Mouse (Mus musculus) CH12.LX (cell line): Measurements from ENCODE around the gene Gse1. TPM values are rescaled to one million over a fixed set of nuclear protein-coding genes. Genes with fewer than 3 reads are reported as not detected.
A peak's percentile ranks its signal among the peaks of the same experiment; 100 is the strongest.

Experiments used
- DNase-seq: peaks from one replicate; pipeline ENCODE4 v3.0.0-alpha.2; 2013; ENCODE audit errors: extremely low read depth
- H3K27ac ChIP-seq: 2 replicates; pipeline ENCODE4 v1.5.1; 2012; ENCODE audit warnings: low read depth, mild to moderate bottlenecking, control low read depth, moderate library complexity; ENCODE audit not compliant: insufficient read depth
- H3K27me3 ChIP-seq: replicated peaks from 2 replicates; pipeline ENCODE3; 2012; ENCODE audit warnings: inconsistent platforms
- H3K36me3 ChIP-seq, 2 experiments: replicated peaks in 1 of 2; 2 replicates each; pipeline versions ENCODE3 to v1.6.1; 2012; ENCODE audit warnings: inconsistent platforms in 1 of 2, low read length in 1 of 2, mild to moderate bottlenecking in 1 of 2, mixed read lengths in 1 of 2, moderate library complexity in 1 of 2; ENCODE audit not compliant: control insufficient read depth in 1 of 2, insufficient read depth in 1 of 2
- H3K4me1 ChIP-seq, 2 experiments: 2 replicates each; pipeline ENCODE4 v1.6.1; 2012; ENCODE audit warnings: inconsistent platforms in 1 of 2, moderate library complexity in 1 of 2; ENCODE audit not compliant: insufficient read depth in 2 of 2, control insufficient read depth in 1 of 2
- H3K4me2 ChIP-seq: 2 replicates; pipeline ENCODE4 v1.6.1; 2012; ENCODE audit warnings: low read depth, mild to moderate bottlenecking, control low read depth; ENCODE audit not compliant: poor library complexity, insufficient read depth, severe bottlenecking
- H3K4me3 ChIP-seq, 3 experiments: fragments of 150-350 bp in 1 of 3; sonication (generic) in 1 of 3; replicated peaks in 1 of 3; 2 replicates each; pipeline versions ENCODE3 to v1.5.1; 2011 to 2012; ENCODE audit warnings: low read depth in 2 of 3, low read length in 2 of 3, mild to moderate bottlenecking in 2 of 3, moderate library complexity in 2 of 3, control low read depth in 1 of 3, improper control_type of control experiment in 1 of 3, inconsistent platforms in 1 of 3, mixed read lengths in 1 of 3; ENCODE audit not compliant: poor library complexity in 1 of 3
- H3K79me2 ChIP-seq: replicated peaks from 2 replicates; pipeline ENCODE4 v1.6.1; 2012; ENCODE audit warnings: mild to moderate bottlenecking, moderate library complexity; ENCODE audit not compliant: control insufficient read depth, poor library complexity, insufficient read depth, severe bottlenecking; ENCODE audit errors: extremely low read depth
- H3K9ac ChIP-seq: 2 replicates; pipeline ENCODE4 v1.6.1; 2012; ENCODE audit warnings: low read depth, mild to moderate bottlenecking, control low read depth, moderate library complexity; ENCODE audit not compliant: insufficient read depth
- H3K9me3 ChIP-seq: replicated peaks from 2 replicates; pipeline ENCODE3; 2012; ENCODE audit warnings: low read length, inconsistent platforms, mixed read lengths
- BHLHE40 ChIP-seq: IDR thresholded peaks from 2 replicates; pipeline ENCODE4 v1.6.1; 2011; ENCODE audit warnings: mild to moderate bottlenecking, low read depth, low read length, improper control_type of control experiment
- CHD1 ChIP-seq: IDR thresholded peaks from 2 replicates; pipeline ENCODE4 v1.6.1; 2012; ENCODE audit warnings: low read depth, low read length, improper control_type of control experiment, inconsistent platforms
- CHD2 ChIP-seq: IDR thresholded peaks from 2 replicates; pipeline ENCODE4 v1.6.1; 2011; ENCODE audit warnings: low read length, improper control_type of control experiment
- ELF1 ChIP-seq: IDR thresholded peaks from 2 replicates; pipeline ENCODE4 v1.6.1; 2014; ENCODE audit warnings: low read depth, mild to moderate bottlenecking, inconsistent platforms, low read length, improper control_type of control experiment
- EP300 ChIP-seq: IDR thresholded peaks from 2 replicates; pipeline ENCODE4 v1.6.1; 2011; ENCODE audit warnings: low read length, improper control_type of control experiment
- ETS1 ChIP-seq: conservative IDR thresholded peaks from 2 replicates; pipeline ENCODE4 v1.6.1; 2012; ENCODE audit warnings: low read depth, mild to moderate bottlenecking, inconsistent platforms, low read length, improper control_type of control experiment, moderate library complexity
- GABPA ChIP-seq: IDR thresholded peaks from 2 replicates; pipeline ENCODE4 v1.6.1; 2012; ENCODE audit warnings: low read depth, low read length, improper control_type of control experiment, inconsistent platforms; ENCODE audit not compliant: insufficient replicate concordance
- HCFC1 ChIP-seq: IDR thresholded peaks from 2 replicates; pipeline ENCODE4 v1.6.1; 2012; ENCODE audit warnings: low read depth, mild to moderate bottlenecking, inconsistent platforms, low read length, improper control_type of control experiment
- IRF4 ChIP-seq: IDR thresholded peaks from 2 replicates; pipeline ENCODE4 v1.6.1; 2014; ENCODE audit warnings: low read depth, mild to moderate bottlenecking, inconsistent platforms, low read length, improper control_type of control experiment
- JUN ChIP-seq: IDR thresholded peaks from 2 replicates; pipeline ENCODE4 v1.6.1; 2011; ENCODE audit warnings: low read depth, mild to moderate bottlenecking, low read length, improper control_type of control experiment, moderate library complexity; ENCODE audit not compliant: insufficient read depth
- JUND ChIP-seq: conservative IDR thresholded peaks from 2 replicates; pipeline ENCODE4 v1.6.1; 2011; ENCODE audit warnings: low read depth, low read length, improper control_type of control experiment
- KAT2A ChIP-seq: IDR thresholded peaks from 2 replicates; pipeline ENCODE4 v1.6.1; 2012; ENCODE audit warnings: low read length, improper control_type of control experiment, inconsistent platforms; ENCODE audit not compliant: insufficient replicate concordance
- MAFK ChIP-seq: IDR thresholded peaks from 2 replicates; pipeline ENCODE4 v1.6.1; 2011; ENCODE audit warnings: low read length, improper control_type of control experiment; ENCODE audit not compliant: insufficient replicate concordance
- MAX ChIP-seq: IDR thresholded peaks from 2 replicates; pipeline ENCODE4 v1.6.1; 2011; ENCODE audit warnings: low read length, improper control_type of control experiment
- MAZ ChIP-seq: IDR thresholded peaks from 2 replicates; pipeline ENCODE4 v1.6.1; 2012; ENCODE audit warnings: low read depth, mild to moderate bottlenecking, inconsistent platforms, low read length, improper control_type of control experiment, moderate library complexity
- MEF2A ChIP-seq: IDR thresholded peaks from 2 replicates; pipeline ENCODE4 v1.6.1; 2014; ENCODE audit warnings: low read depth, mild to moderate bottlenecking, inconsistent platforms, low read length, improper control_type of control experiment, borderline replicate concordance
- MXI1 ChIP-seq: IDR thresholded peaks from 2 replicates; pipeline ENCODE4 v1.6.1; 2011; ENCODE audit warnings: mild to moderate bottlenecking, low read depth, low read length, improper control_type of control experiment
- MYC ChIP-seq: IDR thresholded peaks from 2 replicates; pipeline ENCODE4 v1.6.1; 2011; ENCODE audit warnings: low read depth, mild to moderate bottlenecking, improper control_type of control experiment, low read length
- NRF1 ChIP-seq: IDR thresholded peaks from 2 replicates; pipeline ENCODE4 v1.6.1; 2014; ENCODE audit warnings: low read depth, mild to moderate bottlenecking, inconsistent platforms, low read length, improper control_type of control experiment, moderate library complexity
- POLR2A ChIP-seq: IDR thresholded peaks from 2 replicates; pipeline ENCODE4 v1.6.1; 2011; ENCODE audit warnings: low read depth, mild to moderate bottlenecking, improper control_type of control experiment, low read length
- POLR2AphosphoS2 ChIP-seq: IDR thresholded peaks from 2 replicates; pipeline ENCODE4 v1.6.1; 2011; ENCODE audit warnings: low read depth, low read length, improper control_type of control experiment
- RAD21 ChIP-seq: IDR thresholded peaks from 2 replicates; pipeline ENCODE4 v1.6.1; 2011; ENCODE audit warnings: low read depth, mild to moderate bottlenecking, low read length, improper control_type of control experiment, moderate library complexity
- SIN3A ChIP-seq: IDR thresholded peaks from 2 replicates; pipeline ENCODE4 v1.6.1; 2012; ENCODE audit warnings: low read length, improper control_type of control experiment, inconsistent platforms
- SMC3 ChIP-seq: IDR thresholded peaks from 2 replicates; pipeline ENCODE4 v1.6.1; 2011; ENCODE audit warnings: low read depth, low read length, improper control_type of control experiment
- TBP ChIP-seq: conservative IDR thresholded peaks from 2 replicates; pipeline ENCODE4 v1.6.1; 2011; ENCODE audit warnings: low read depth, low read length, improper control_type of control experiment
- TCF12 ChIP-seq: IDR thresholded peaks from 2 replicates; pipeline ENCODE4 v1.6.1; 2014; ENCODE audit warnings: low read depth, mild to moderate bottlenecking, inconsistent platforms, low read length, improper control_type of control experiment
- UBTF ChIP-seq: IDR thresholded peaks from 2 replicates; pipeline ENCODE4 v1.6.1; 2012; ENCODE audit warnings: low read depth, mild to moderate bottlenecking, inconsistent platforms, low read length, improper control_type of control experiment, moderate library complexity
- USF1 ChIP-seq: IDR thresholded peaks from 2 replicates; pipeline ENCODE4 v1.6.1; 2014; ENCODE audit warnings: low read depth, mild to moderate bottlenecking, inconsistent platforms, low read length, improper control_type of control experiment
- ZC3H11A ChIP-seq: IDR thresholded peaks from 2 replicates; pipeline ENCODE4 v1.6.1; 2012; ENCODE audit warnings: low read depth, mild to moderate bottlenecking, inconsistent platforms, low read length, improper control_type of control experiment
- ZKSCAN1 ChIP-seq: IDR thresholded peaks from 2 replicates; pipeline ENCODE4 v1.6.1; 2012; ENCODE audit warnings: low read depth, inconsistent platforms, low read length, improper control_type of control experiment, borderline replicate concordance
- ZNF384 ChIP-seq: IDR thresholded peaks from 2 replicates; pipeline ENCODE4 v1.6.1; 2012; ENCODE audit warnings: low read depth, low read length, improper control_type of control experiment, inconsistent platforms
- dilution Hi-C: fragments of 300-500 bp; cut with MboI; formaldehyde crosslinking; loops from 2 replicates; pipeline ENCODE4 v1.14.3; 2020; ENCODE audit warnings: low sequenced_read_pairs; ENCODE audit not compliant: extremely low pct_unique_long_range_greater_than_20kb, extremely low pct_ligation_motif_present
- in situ Hi-C: fragments of 300-500 bp; cut with MboI; formaldehyde crosslinking; loops from 3 replicates; pipeline ENCODE4 v1.14.3; 2019; ENCODE audit warnings: low sequenced_read_pairs, low pct_ligation_motif_present, low pct_unique_long_range_greater_than_20kb, mixed read lengths
- polyA plus RNA-seq: library from polyadenylated mRNA; unstranded; fragments of >175 nt; gene quantifications from 2 replicates; pipeline ENCODE4 v1.2.1, GENCODE M21; 2012; ENCODE audit warnings: low read depth; ENCODE audit not compliant: insufficient read length
- total RNA-seq, 2 experiments: library from RNA; depleted of rRNA; stranded (reverse); fragments of 300-350 nt in 1 of 2; fragments of >200 nt in 1 of 2; gene quantifications; 2 replicates each; pipeline ENCODE4 v1.2.3; 2012 to 2014

The Gse1 gene
- total and polyA plus RNA-seq, 3 experiments: 1.3 to 9.8 (median 8.5) TPM

DNA sequence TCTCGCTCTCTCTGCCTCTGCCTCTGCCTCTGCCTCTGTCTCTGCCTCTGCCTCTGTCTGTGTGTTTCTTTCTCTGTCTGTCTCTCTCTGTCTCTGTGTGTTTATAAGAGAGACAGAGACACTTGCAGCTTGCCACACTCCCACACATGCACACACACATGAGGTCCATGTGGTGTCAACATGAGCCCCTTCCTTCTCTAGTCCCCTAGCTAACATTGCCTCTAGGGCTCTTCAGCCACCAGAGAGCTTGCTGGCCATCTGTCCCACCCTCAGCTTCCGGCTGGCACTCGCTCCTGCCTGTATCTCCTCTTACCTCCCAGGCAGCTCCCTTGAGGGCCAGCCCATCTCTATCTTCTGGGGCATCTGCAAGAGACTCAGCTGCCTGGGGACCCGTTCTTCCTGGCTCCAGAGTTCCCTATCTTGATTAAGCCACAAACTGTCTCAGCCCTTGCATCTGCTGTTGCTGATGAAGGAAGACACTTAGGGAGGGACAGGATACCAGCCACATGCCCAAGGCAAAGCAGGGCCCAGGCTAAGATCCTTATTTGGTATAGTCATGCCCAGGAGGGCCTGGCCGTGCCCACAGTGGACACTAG, 97.0 kb downstream of the Gse1 start:
- H3K27ac ChIP-seq: no peak overlapping the region
- no peaks in the 10 kb centered on the region for H3K79me2 ChIP-seq
- peaks cover 11% of the 10 kb centered on the region for H3K27me3 ChIP-seq
- TF ChIP-seq POLR2A (no peak), CHD1 (no peak), GABPA (no peak), UBTF (no peak), TCF12 (no peak), KAT2A (no peak), IRF4 (no peak), JUND (no peak)
- no peaks in the 10 kb centered on the region for H3K36me3 ChIP-seq
- no peak for DNase-seq
- dilution Hi-C loops: no loop called here
- H3K4me2 ChIP-seq: no peak overlapping the region
- no peak overlapping the region for H3K9ac ChIP-seq
- no peak overlapping the region for H3K4me3 ChIP-seq
- in situ Hi-C loops: loop anchor here (10.0 kb wide), 1 partner anchor 210 kb away; no protein-coding TSS in a partner anchor
- H3K4me1 ChIP-seq: peaks cover 10 to 40% of the 10 kb centered on the region in 2 experiments; a peak in 3 of 4 replicates
- peaks cover 7% of the 10 kb centered on the region for H3K9me3 ChIP-seq

DNA sequence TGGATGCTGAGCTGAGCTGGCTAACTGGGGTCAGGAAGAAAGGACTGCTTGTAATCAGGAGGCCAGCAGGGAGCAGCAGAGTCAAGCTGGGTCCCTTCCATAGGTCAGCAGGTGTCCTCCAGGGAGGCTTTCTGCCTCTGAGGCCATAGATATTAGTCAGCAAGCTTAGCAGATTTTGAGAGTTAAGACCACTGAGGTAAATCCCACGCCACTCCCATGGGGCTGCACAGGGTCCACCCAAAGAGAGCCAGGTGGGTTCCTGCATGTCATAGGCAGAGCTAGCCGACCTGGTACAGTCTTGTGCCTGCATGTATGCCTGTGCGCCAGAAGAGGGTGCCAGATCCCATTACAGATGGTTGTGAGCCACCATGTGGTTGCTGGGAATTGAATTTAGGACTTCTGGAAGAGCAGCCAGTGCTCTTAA, 98.9 kb downstream of the Gse1 start:
- Histone ChIP-seq H3K27me3 (peaks cover 11% of the 10 kb centered on the region), H3K9me3 (peaks cover 7% of the 10 kb centered on the region), H3K36me3 (no peaks in the 10 kb centered on the region), H3K9ac (no peak overlapping the region), H3K79me2 (no peaks in the 10 kb centered on the region), H3K4me1 (peaks cover 12 to 58% of the 10 kb centered on the region in 2 experiments), H3K4me3 (no peak overlapping the region), H3K27ac (no peak overlapping the region), H3K4me2 (no peak overlapping the region)
- in situ Hi-C loops (loop anchor here (10.0 kb wide), 1 partner anchor 208 kb away; no protein-coding TSS in a partner anchor), dilution Hi-C loops (no loop called here)
- peak; percentile 53 for DNase-seq
- TF ChIP-seq UBTF (no peak), BHLHE40 (no peak), MXI1 (no peak), TBP (no peak), EP300 (no peak), GABPA (no peak), POLR2A (no peak), ZNF384 (no peak), USF1 (no peak), ETS1 (no peak), JUN (no peak), SIN3A (no peak), JUND (no peak), POLR2AphosphoS2 (no peak), MEF2A (0 out of 2 replicates have a peak, but pooled peaks have one; percentile 27), SMC3 (peak; percentile 77), MAX (no peak), NRF1 (no peak), ELF1 (no peak), IRF4 (peak; percentile 49), MYC (no peak), CHD2 (no peak), RAD21 (peak; percentile 70), ZC3H11A (peak; percentile 58), HCFC1 (no peak), MAFK (no peak), ZKSCAN1 (no peak), KAT2A (no peak), CHD1 (no peak), MAZ (no peak)
